Mouse (Mus musculus) thymus, adult 2 months (tissue): ENCODE results near the gene Cc2d1b. TPM values are rescaled to one million over a fixed set of nuclear protein-coding genes. Genes with fewer than 3 reads are reported as not detected.

Source experiments
- DNase-seq: peaks from one replicate; pipeline ENCODE4 v3.0.0; 2021
- H3K27ac ChIP-seq: fragments of 200-500 bp; 2 replicates; pipeline ENCODE4 v1.5.1; 2012; ENCODE audit warnings: low read length, control low read depth; ENCODE audit not compliant: control insufficient read depth, insufficient read depth
- H3K27me3 ChIP-seq: fragments of 200-500 bp; 2 replicates; pipeline ENCODE4 v1.6.1; 2012; ENCODE audit warnings: mild to moderate bottlenecking, low read length, moderate library complexity, mixed read lengths; ENCODE audit not compliant: control insufficient read depth, insufficient read depth
- H3K36me3 ChIP-seq: fragments of 200-500 bp; 2 replicates; pipeline ENCODE4 v1.6.1; 2012; ENCODE audit warnings: mild to moderate bottlenecking, low read length, moderate library complexity; ENCODE audit not compliant: control insufficient read depth, insufficient read depth
- H3K4me1 ChIP-seq: fragments of 200-500 bp; replicated peaks from 2 replicates; pipeline ENCODE4 v1.6.1; 2012; ENCODE audit warnings: low read length; ENCODE audit not compliant: control insufficient read depth, insufficient read depth
- H3K4me3 ChIP-seq: fragments of 200-500 bp; 2 replicates; pipeline ENCODE4 v1.5.1; 2012; ENCODE audit warnings: mild to moderate bottlenecking, low read length, control low read depth, moderate library complexity; ENCODE audit not compliant: control insufficient read depth, insufficient read depth
- CTCF ChIP-seq: fragments of 200-500 bp; IDR thresholded peaks from 2 replicates; pipeline ENCODE4 v1.5.1; 2012; ENCODE audit warnings: mild to moderate bottlenecking, control low read depth, low read length, moderate library complexity, borderline replicate concordance; ENCODE audit not compliant: control insufficient read depth, poor library complexity, insufficient read depth; ENCODE audit errors: extremely low read depth
- POLR2A ChIP-seq: fragments of 200-500 bp; IDR thresholded peaks from 2 replicates; pipeline ENCODE4 v1.6.1; 2012; ENCODE audit warnings: mild to moderate bottlenecking, low read length, control low read depth, moderate library complexity; ENCODE audit not compliant: control insufficient read depth, poor library complexity, insufficient read depth; ENCODE audit errors: extremely low read depth
- WGBS: fragments of 180-500 bp; shearing (Covaris S2); methylation state at CpG from one replicate; pipeline ENCODE4 v1.1.7; 2018; 5-methylcytosine and 5-hydroxymethylcytosine counted together
- polyA plus RNA-seq: library from polyadenylated mRNA; depleted of rRNA; stranded (reverse); fragments of >200 nt; gene quantifications from 2 replicates; pipeline ENCODE4 v1.2.3, GENCODE M21; 2012

Cc2d1b gene
- polyA plus RNA-seq, 1 experiment = 73.1 TPM

GRCm38 (mm10) chr4:108621504-108621903 is 1.8 kb downstream of the Cc2d1b start:
- peaks cover 10% of the 10 kb centered on the region for H3K4me1 ChIP-seq
- H3K4me3 ChIP-seq = no peak overlapping the region
- no peaks in the 10 kb centered on the region for H3K27me3 ChIP-seq
- TF ChIP-seq POLR2A = no peak
- TF ChIP-seq CTCF = no peak
- peaks cover 22% of the 10 kb centered on the region for H3K36me3 ChIP-seq
- WGBS = 95% methylated on average over 6 of the region's 6 CpGs
- DNase-seq = peak; percentile 12
- H3K27ac ChIP-seq = no peak overlapping the region

- H3K36me3 ChIP-seq = peaks cover 76% of the 10 kb centered on the region
- no peaks in the 10 kb centered on the region for H3K27me3 ChIP-seq
- DNase-seq = no peak
- H3K4me1 ChIP-seq = no peaks in the 10 kb centered on the region
- 97% methylated on average over 5 of the region's 5 CpGs for WGBS
- H3K4me3 ChIP-seq = no peak overlapping the region
- H3K27ac ChIP-seq = no peak overlapping the region
- no peak for TF ChIP-seq POLR2A
- no peak for TF ChIP-seq CTCF
Observed at GRCm38 (mm10) chr4:108627066-108627465, 7.3 kb downstream of the Cc2d1b start.

- peaks cover 88% of the 10 kb centered on the region for H3K36me3 ChIP-seq
- H3K27me3 ChIP-seq = no peaks in the 10 kb centered on the region
- no peak overlapping the region for H3K4me3 ChIP-seq
- no peaks in the 10 kb centered on the region for H3K4me1 ChIP-seq
- WGBS = 95% methylated on average over 7 of the region's 7 CpGs
- no peak for DNase-seq
- H3K27ac ChIP-seq = no peak overlapping the region
- no peak for TF ChIP-seq POLR2A
- no peak for TF ChIP-seq CTCF
Observed at GRCm38 (mm10) chr4:108629363-108629880, 9.7 kb downstream of the Cc2d1b start.

- no peak for TF ChIP-seq CTCF
- TF ChIP-seq POLR2A = no peak
- no peak for DNase-seq
- Histone ChIP-seq H3K4me1 (no peaks in the 10 kb centered on the region), H3K27me3 (no peaks in the 10 kb centered on the region), H3K36me3 (peaks cover 82% of the 10 kb centered on the region), H3K27ac (no peak overlapping the region), H3K4me3 (no peak overlapping the region)
- WGBS = 96% methylated on average over 9 of the region's 9 CpGs
Observed at GRCm38 (mm10) chr4:108630096-108630495, 10.4 kb downstream of the Cc2d1b start.

GRCm38 (mm10) chr4:108631616-108632015 is 11.9 kb downstream of the Cc2d1b start:
- H3K4me1 ChIP-seq = no peaks in the 10 kb centered on the region
- TF ChIP-seq CTCF (no peak), POLR2A (no peak)

GRCm38 (mm10) chr4:108633703-108634102 is 14.0 kb downstream of the Cc2d1b start:
- Histone ChIP-seq H3K27ac (no peak overlapping the region), H3K36me3 (peaks cover 48% of the 10 kb centered on the region), H3K4me3 (no peak overlapping the region), H3K4me1 (no peaks in the 10 kb centered on the region), H3K27me3 (no peaks in the 10 kb centered on the region)
- 96% methylated on average over 12 of the region's 12 CpGs for WGBS
- DNase-seq = no peak
- TF ChIP-seq CTCF (no peak), POLR2A (no peak)

More at GRCm38 (mm10) chr4:108631616-108632015, 11.9 kb downstream of the Cc2d1b start:
- H3K27me3 ChIP-seq = no peaks in the 10 kb centered on the region
- H3K27ac ChIP-seq = no peak overlapping the region
- no peak overlapping the region for H3K4me3 ChIP-seq
- DNase-seq = no peak
- H3K36me3 ChIP-seq = peaks cover 68% of the 10 kb centered on the region
- WGBS = over 99% methylated on average over 4 of the region's 4 CpGs

GRCm38 (mm10) chr4:108634696-108635095 is 15.0 kb downstream of the Cc2d1b start:
- no peak for DNase-seq
- Histone ChIP-seq H3K4me3 (no peak overlapping the region), H3K36me3 (peaks cover 38% of the 10 kb centered on the region), H3K27ac (no peak overlapping the region), H3K27me3 (no peaks in the 10 kb centered on the region), H3K4me1 (no peaks in the 10 kb centered on the region)
- TF ChIP-seq POLR2A (no peak), CTCF (no peak)
- 92% methylated on average over 4 of the region's 4 CpGs for WGBS
